Mouse (Mus musculus) megakaryocyte-erythroid progenitor cell, adult 5-6 weeks (primary cell): ENCODE measurements around the gene Foxl2. TPM values are rescaled to one million over a fixed set of nuclear protein-coding genes. Genes with fewer than 3 reads are reported as not detected.

Experiments
- ATAC-seq: replicated peaks from 2 replicates; pipeline ENCODE4 v1.8.0; 2016; ENCODE audit warnings: mild to moderate bottlenecking, inconsistent platforms; ENCODE audit not compliant: severe bottlenecking, poor library complexity, low FRiP score, low TSS enrichment
- total RNA-seq, 2 experiments: library from RNA; stranded (forward) in 1 of 2; stranded (reverse) in 1 of 2; fragments of 200-1000, 215-1000 nt in 1 of 2; fragments of >200 nt in 1 of 2; fragmentation: Nextera tagmentation in 1 of 2; gene quantifications; 2 replicates each; pipeline ENCODE4 v1.2.3; 2014 to 2017

The Foxl2 gene
- not detected in 2 replicates for total RNA-seq (2014; fragmentation: Nextera tagmentation)
- total RNA-seq (2017) = not detected in 2 replicates

- no peak for ATAC-seq
Measured at GRCm38 (mm10) chr9:98955103-98955715, at the start of gene Foxl2. Foxl2 (plus strand) TSS chr9:98955288.

- no peak for ATAC-seq
Measured at GRCm38 (mm10) chr9:98920629-98921523, 34.2 kb upstream of the Foxl2 start.

- ATAC-seq = no peak
Measured at GRCm38 (mm10) chr9:98923119-98923518, 32.0 kb upstream of the Foxl2 start.

GRCm38 (mm10) chr9:98924183-98924582 is 30.9 kb upstream of the Foxl2 start:
- no peak for ATAC-seq

- no peak for ATAC-seq
Measured at GRCm38 (mm10) chr9:98929496-98929895, 25.6 kb upstream of the Foxl2 start.

- ATAC-seq = no peak
Measured at GRCm38 (mm10) chr9:98932931-98933330, 22.2 kb upstream of the Foxl2 start.

- no peak for ATAC-seq
Measured at GRCm38 (mm10) chr9:98935190-98935909, 19.7 kb upstream of the Foxl2 start.

GRCm38 (mm10) chr9:98939290-98939689 is 15.8 kb upstream of the Foxl2 start:
- ATAC-seq = no peak

- no peak for ATAC-seq
Measured at GRCm38 (mm10) chr9:98952171-98953050, 2.7 kb upstream of the Foxl2 start.

GRCm38 (mm10) chr9:98953291-98953690 is 1.8 kb upstream of the Foxl2 start:
- ATAC-seq = no peak

GRCm38 (mm10) chr9:98953830-98954229 is 1.3 kb upstream of the Foxl2 start:
- ATAC-seq = no peak

- no peak for ATAC-seq
Measured at GRCm38 (mm10) chr9:98954391-98955102, 541 bp upstream of the Foxl2 start.

GRCm38 (mm10) chr9:98955716-98956224 is 682 bp downstream of the Foxl2 start:
- no peak for ATAC-seq

- no peak for ATAC-seq
Measured at GRCm38 (mm10) chr9:98956591-98957381, 1.7 kb downstream of the Foxl2 start.

GRCm38 (mm10) chr9:98957751-98958351 is 2.8 kb downstream of the Foxl2 start:
- no peak for ATAC-seq

- ATAC-seq = no peak
Measured at GRCm38 (mm10) chr9:98958628-98959027, 3.5 kb downstream of the Foxl2 start.

GRCm38 (mm10) chr9:98959851-98960250 is 4.8 kb downstream of the Foxl2 start:
- no peak for ATAC-seq
